ENCODE assay signal across 19 mouse cellular contexts in genomic region chr3:152579984-152580591, GRCm38 (mm10).
A peak's percentile ranks its signal among the peaks of the same experiment; 100 is the strongest.
DNase-seq lines count a peak whose midpoint lies in the region; ATAC-seq and TF ChIP-seq lines count a peak whose summit lies in the region.
"Had no signal": no experiment of that assay in that cellular context is flagged by ENCODE, and none has a peak within 500 bp of the region (broad histone marks: within the 10 kb centered on the region; RNA-seq: fewer than 3 reads in every experiment).

No protein-coding gene starts in this region.

- TF ChIP-seq CTCF in left cerebral cortex, adult 2 months (IDR thresholded peaks at IDR 0.05), result no peak
- no peak for TF ChIP-seq CTCF in lung, postnatal 0 days (IDR thresholded peaks at IDR 0.05)

- no peak for TF ChIP-seq EP300 in lung, postnatal 0 days (IDR thresholded peaks at IDR 0.05)

- ATAC-seq in lung, postnatal 0 days, result no peak
- ATAC-seq: forebrain, embryonic 13.5 days; forebrain, postnatal 0 days had no signal

- H3K27me3 ChIP-seq in lung, postnatal 0 days (replicated peaks; ENCODE audit: insufficient read depth, low read length), result no peaks in the 10 kb centered on the region
- H3K27me3 ChIP-seq: forebrain, embryonic 13.5 days; heart, embryonic 12.5 days; hindbrain, embryonic 15.5 days had no signal

- no peaks in the 10 kb centered on the region for H3K9me3 ChIP-seq in lung, postnatal 0 days (ENCODE audit: low read length)
- H3K9me3 ChIP-seq: embryonic facial prominence, embryonic 10.5 days; forebrain, embryonic 13.5 days; G1E; heart, embryonic 12.5 days; hindbrain, embryonic 15.5 days had no signal

- no peaks in the 10 kb centered on the region for H3K36me3 ChIP-seq in lung, postnatal 0 days (ENCODE audit: insufficient read depth, low read length)
- H3K36me3 ChIP-seq: embryonic facial prominence, embryonic 10.5 days; G1E; heart, embryonic 12.5 days; hindbrain, embryonic 15.5 days had no signal

- intact Hi-C loops in left cerebral cortex, adult 2 months (cut with DNase I), result no loop called here
- intact Hi-C loops in left cerebral cortex, postnatal 14 days (cut with DNase I), result no loop called here

- DNase-seq in left cerebral cortex, adult 2 months (ENCODE audit: extremely low spot score in 1 of 2, low spot score in 2 of 2), result no peak
- DNase-seq in left cerebral cortex, adult 9 months (ENCODE audit: low spot score in 2 of 2), result no peak
- DNase-seq in lung, postnatal 36 days, result peak; percentile 57
- DNase-seq in lung, postnatal 0 days (ENCODE audit: low spot score), result no peak
- DNase-seq in brain, adult 2 months (ENCODE audit: low read depth, low spot score), result peak; percentile 52
- DNase-seq in left cerebral cortex, postnatal 14 days (ENCODE audit: low spot score in 2 of 2), result no peak
- DNase-seq: adrenal gland, postnatal 14 days; cerebellum, adult 18-20 months; cerebellum, adult 9-11 months; cerebellum, postnatal 36 days; forebrain, postnatal 0 days; gastrocnemius, postnatal 36 days; heart, adult 18-20 months; heart, postnatal 36 days had no signal

- no peak overlapping the region for H3K4me2 ChIP-seq in lung, postnatal 0 days (replicated peaks; ENCODE audit: low read depth, low read length)
- H3K4me2 ChIP-seq: forebrain, embryonic 13.5 days; heart, embryonic 12.5 days; hindbrain, embryonic 15.5 days had no signal

- H3K4me1 ChIP-seq in lung, postnatal 0 days (ENCODE audit: insufficient read depth, low read depth, low read length), result no peaks in the 10 kb centered on the region
- H3K4me1 ChIP-seq: heart, embryonic 12.5 days had no signal

- H3K27ac ChIP-seq in left cerebral cortex, adult 2 months, result peak overlapping the region; percentile 1; the same call in 1 of the 2 replicates
- no peak overlapping the region for H3K27ac ChIP-seq in lung, postnatal 0 days (ENCODE audit: low read length)
- H3K27ac ChIP-seq: embryonic facial prominence, embryonic 10.5 days; forebrain, embryonic 13.5 days; hindbrain, embryonic 15.5 days had no signal

- WGBS in lung, postnatal 0 days, result 54% methylated on average over 10 of the region's 10 CpGs

- H3K4me3 ChIP-seq in left cerebral cortex, adult 2 months, result no peak overlapping the region
- H3K4me3 ChIP-seq in lung, postnatal 0 days (ENCODE audit: low read depth, low read length), result no peak overlapping the region
- H3K4me3 ChIP-seq: embryonic facial prominence, embryonic 10.5 days; forebrain, embryonic 13.5 days; heart, embryonic 12.5 days; hindbrain, embryonic 15.5 days had no signal

- no peak overlapping the region for H3K9ac ChIP-seq in lung, postnatal 0 days (replicated peaks; ENCODE audit: low read depth)
- H3K9ac ChIP-seq: forebrain, embryonic 13.5 days; forebrain, postnatal 0 days; heart, embryonic 12.5 days; hindbrain, embryonic 15.5 days had no signal

Comparison
In these comparisons a context has a peak if more than half of its experiments do, and no peak if none do; other contexts are left out.
1. DNase-seq: peak in lung, postnatal 36 days (single experiment) and brain, adult 2 months (single experiment); none in left cerebral cortex, adult 2 months (0 of 2), left cerebral cortex, adult 9 months (0 of 2), lung, postnatal 0 days (single experiment) and left cerebral cortex, postnatal 14 days (0 of 2).